Mouse (Mus musculus) lung, embryonic 16.5 days (tissue): Measurements from ENCODE around the gene Ctcf. TPM values are rescaled to one million over a fixed set of nuclear protein-coding genes. Genes with fewer than 3 reads are reported as not detected.
A peak's percentile ranks its signal among the peaks of the same experiment; 100 is the strongest.

Source experiments
- ATAC-seq: fragments of 200-750 bp; cut with Nextera tagmentation; 2 replicates; pipeline ENCODE4 v1.8.0; 2017; ENCODE audit warnings: low read depth, mild to moderate bottlenecking, moderate library complexity
- H3K27ac ChIP-seq: fragments of 300-500 bp; sonication (generic); 2 replicates; pipeline ENCODE4 v1.5.1; 2014; ENCODE audit warnings: mild to moderate bottlenecking, control low read depth, low read length
- H3K27me3 ChIP-seq: fragments of 300-500 bp; sonication (generic); 2 replicates; pipeline ENCODE4 v1.6.1; 2014; ENCODE audit warnings: low read depth, low read length, mixed read lengths; ENCODE audit not compliant: control insufficient read depth, insufficient read depth
- H3K36me3 ChIP-seq: fragments of 300-500 bp; sonication (generic); 2 replicates; pipeline ENCODE4 v1.6.1; 2014; ENCODE audit warnings: low read length; ENCODE audit not compliant: control insufficient read depth, insufficient read depth
- H3K4me1 ChIP-seq: fragments of 300-500 bp; sonication (generic); replicated peaks from 2 replicates; pipeline ENCODE4 v1.6.1; 2014; ENCODE audit warnings: low read length, mixed read lengths; ENCODE audit not compliant: control insufficient read depth, insufficient read depth
- H3K4me2 ChIP-seq: fragments of 300-500 bp; sonication (generic); 2 replicates; pipeline ENCODE4 v1.6.1; 2014; ENCODE audit warnings: low read depth, low read length, control low read depth
- H3K4me3 ChIP-seq: fragments of 300-500 bp; sonication (generic); 2 replicates; pipeline ENCODE4 v1.5.1; 2014; ENCODE audit warnings: mild to moderate bottlenecking, low read length, control low read depth
- H3K9ac ChIP-seq: fragments of 300-500 bp; sonication (generic); 2 replicates; pipeline ENCODE4 v1.6.1; 2014; ENCODE audit warnings: low read length, control low read depth
- H3K9me3 ChIP-seq: fragments of 300-500 bp; sonication (generic); 2 replicates; pipeline ENCODE4 v1.6.1; 2016; ENCODE audit warnings: low read length; ENCODE audit not compliant: control insufficient read depth
- WGBS: fragments of 180-500 bp; shearing (Covaris S2); extraction: QIAGEN DNeasy Blood & Tissue Kit; methylation state at CpG from one replicate; pipeline ENCODE4 v1.1.7; 2014; 5-methylcytosine and 5-hydroxymethylcytosine counted together
- polyA plus RNA-seq: library from polyadenylated mRNA; unstranded; fragments of >200 nt; fragmentation: Nextera tagmentation; extraction: Ambion mirVana; gene quantifications from 2 replicates; pipeline ENCODE4 v1.2.1, GENCODE M21; 2015

The Ctcf gene
- polyA plus RNA-seq, 1 experiment from 2014 or later, result 116 TPM

DNA sequence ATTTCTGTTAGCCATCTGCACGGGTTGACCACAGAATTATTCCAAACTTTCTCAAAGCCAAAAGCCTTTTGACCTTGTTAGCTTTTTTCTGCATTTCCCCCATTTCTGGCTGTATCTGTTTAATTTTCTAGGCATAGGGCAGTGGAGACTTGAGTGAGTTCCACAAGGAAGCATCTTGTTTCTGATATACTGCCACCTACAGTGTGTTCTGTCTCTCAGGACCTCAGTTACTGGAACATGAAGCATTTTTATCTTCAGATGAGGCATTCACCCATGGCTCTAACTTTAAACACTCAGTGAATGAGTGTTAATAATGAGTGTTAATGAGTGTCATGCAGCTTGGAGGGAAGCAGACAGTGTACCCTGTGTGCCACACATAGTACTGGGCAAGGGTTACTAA is 41.5 kb downstream of the Ctcf start:
- Histone ChIP-seq H3K9me3 (no peaks in the 10 kb centered on the region), H3K9ac (no peak overlapping the region), H3K4me2 (no peak overlapping the region), H3K36me3 (peaks cover 65% of the 10 kb centered on the region), H3K4me3 (no peak overlapping the region), H3K4me1 (no peaks in the 10 kb centered on the region), H3K27ac (no peak overlapping the region), H3K27me3 (no peaks in the 10 kb centered on the region)
- 76% methylated on average over 1 of the region's 1 CpGs for WGBS
- no peak for ATAC-seq

DNA sequence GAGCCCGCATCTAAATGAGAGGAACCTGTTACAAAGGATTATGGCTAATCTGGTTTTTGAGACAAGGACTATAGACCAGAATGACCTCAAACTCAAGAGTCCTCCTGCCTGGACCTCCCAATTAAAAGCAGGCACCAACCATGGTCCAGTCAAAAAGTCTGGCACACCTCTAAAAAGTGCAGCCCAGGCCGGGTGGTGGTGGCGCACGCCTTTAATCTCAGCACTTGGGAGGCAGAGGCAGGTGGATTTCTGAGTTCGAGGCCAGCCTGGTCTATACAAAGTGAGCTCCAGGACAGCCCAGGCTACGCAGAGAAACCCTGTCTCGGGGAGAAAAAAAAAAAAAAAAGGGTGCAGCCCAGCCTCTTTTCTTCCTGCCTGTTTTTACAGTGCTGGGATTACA is 49.0 kb downstream of the Ctcf start:
- no peaks in the 10 kb centered on the region for H3K27me3 ChIP-seq
- peak overlapping the region; percentile 37; the same call in 1 of the 2 replicates for H3K4me2 ChIP-seq
- H3K36me3 ChIP-seq, result peaks cover 27% of the 10 kb centered on the region
- H3K9ac ChIP-seq, result no peak overlapping the region
- H3K4me1 ChIP-seq, result no peaks in the 10 kb centered on the region; the same call in 1 of the 2 replicates
- H3K27ac ChIP-seq, result no peak overlapping the region
- 82% methylated on average over 7 of the region's 7 CpGs for WGBS
- no peak for ATAC-seq
- H3K9me3 ChIP-seq, result no peaks in the 10 kb centered on the region
- H3K4me3 ChIP-seq, result no peak overlapping the region

DNA sequence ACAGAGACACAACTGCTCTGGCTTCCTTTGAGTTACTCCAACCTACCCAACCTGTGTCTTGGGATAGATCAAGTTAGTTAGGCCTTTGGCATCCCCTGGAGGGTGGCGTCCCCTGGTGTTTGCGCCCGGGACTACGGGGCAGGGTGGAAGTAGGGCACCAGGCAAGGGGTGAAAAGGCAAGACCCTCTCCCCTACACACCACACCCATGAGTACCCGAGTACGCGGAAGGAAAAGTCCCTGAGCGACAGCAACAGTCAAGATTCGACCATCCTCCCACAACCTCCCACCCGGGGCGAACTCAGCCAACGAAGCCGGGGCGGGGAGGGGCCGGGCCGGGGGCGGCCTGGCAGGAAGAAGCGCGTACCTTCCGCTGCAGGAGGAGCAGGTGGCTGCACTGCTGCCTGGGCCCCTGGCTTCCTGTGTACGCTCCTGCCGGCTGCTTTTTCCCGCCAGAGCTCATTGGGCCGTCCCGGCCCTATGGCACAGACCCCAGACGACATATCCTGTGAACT is 49.5 kb downstream of the Ctcf start, which contains the start of gene Carmil2:
Gene Carmil2 (plus strand): TSS at position 479 of the 513 bp plus-strand sequence.
- H3K27me3 ChIP-seq, result no peaks in the 10 kb centered on the region
- H3K4me2 ChIP-seq, result peak within 1 kb of the TSS; percentile 37
- no peaks in the 10 kb centered on the region; the same call in 1 of the 2 replicates for H3K4me1 ChIP-seq
- no peaks in the 10 kb centered on the region for H3K9me3 ChIP-seq
- ATAC-seq, result peak; percentile 55
- H3K9ac ChIP-seq, result peak within 1 kb of the TSS; percentile 29
- H3K27ac ChIP-seq, result 0 out of 2 replicates have a peak within 1 kb of the TSS, but pooled peaks have one; percentile 3
- H3K4me3 ChIP-seq, result peak within 1 kb of the TSS; percentile 6; the same call in 1 of the 2 replicates
- H3K36me3 ChIP-seq, result peaks cover 23% of the 10 kb centered on the region
- 9% methylated on average over 26 of the region's 26 CpGs for WGBS

DNA sequence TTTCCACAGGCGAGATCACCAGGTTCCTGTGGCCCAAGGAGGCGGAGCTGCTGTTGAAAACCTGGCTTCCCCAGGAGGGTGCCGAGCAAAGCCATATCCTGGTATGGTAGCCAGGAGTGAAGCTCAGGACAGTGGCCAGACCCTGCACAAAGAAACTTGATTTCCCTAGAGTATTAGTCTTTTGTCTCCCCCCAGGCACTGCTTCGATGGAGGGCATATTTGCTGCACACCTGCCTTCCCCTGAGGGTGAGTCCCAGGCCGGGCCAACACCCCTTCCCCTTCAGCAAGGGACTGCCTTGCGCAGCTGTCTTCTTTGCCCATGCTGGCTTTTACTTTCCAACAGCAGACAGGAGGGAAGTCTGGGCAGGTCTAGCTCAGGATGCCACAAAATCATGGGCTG is 50.2 kb downstream of the Ctcf start:
- H3K4me1 ChIP-seq, result no peaks in the 10 kb centered on the region; the same call in 1 of the 2 replicates
- no peak for ATAC-seq
- H3K27ac ChIP-seq, result no peak overlapping the region
- no peak overlapping the region for H3K4me2 ChIP-seq
- no peak overlapping the region for H3K4me3 ChIP-seq
- whole genome bisulfite sequencing, result 62% methylated on average over 6 of the region's 6 CpGs
- peaks cover 17% of the 10 kb centered on the region for H3K36me3 ChIP-seq
- H3K9ac ChIP-seq, result no peak overlapping the region
- no peaks in the 10 kb centered on the region for H3K27me3 ChIP-seq
- no peaks in the 10 kb centered on the region for H3K9me3 ChIP-seq

DNA sequence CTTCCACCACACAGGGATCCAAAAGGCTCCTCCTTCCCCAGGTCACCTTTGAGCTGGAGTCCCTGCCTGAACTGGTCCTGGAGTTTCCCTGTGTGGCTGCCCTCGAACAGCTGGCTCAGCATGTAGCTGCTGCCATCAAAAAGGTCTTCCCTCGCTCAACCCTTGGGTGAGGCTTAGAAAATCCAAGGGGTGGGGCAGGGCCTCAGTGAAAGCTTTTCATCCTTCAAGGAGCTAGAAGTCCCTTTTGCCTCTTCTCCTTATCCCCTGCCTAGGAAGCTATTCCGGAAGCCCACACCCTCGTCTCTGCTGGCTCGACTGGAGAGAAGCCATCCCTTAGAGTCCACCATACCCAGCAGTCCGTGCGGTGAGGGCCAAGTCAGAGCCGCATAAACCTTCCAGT is 51.1 kb downstream of the Ctcf start:
- no peak for ATAC-seq
- no peak overlapping the region for H3K27ac ChIP-seq
- no peaks in the 10 kb centered on the region for H3K9me3 ChIP-seq
- no peaks in the 10 kb centered on the region for H3K27me3 ChIP-seq
- peaks cover 10% of the 10 kb centered on the region; the same call in 1 of the 2 replicates for H3K36me3 ChIP-seq
- no peak overlapping the region for H3K9ac ChIP-seq
- H3K4me3 ChIP-seq, result no peak overlapping the region
- H3K4me2 ChIP-seq, result no peak overlapping the region
- H3K4me1 ChIP-seq, result no peaks in the 10 kb centered on the region; the same call in 1 of the 2 replicates
- WGBS, result 62% methylated on average over 8 of the region's 8 CpGs

DNA sequence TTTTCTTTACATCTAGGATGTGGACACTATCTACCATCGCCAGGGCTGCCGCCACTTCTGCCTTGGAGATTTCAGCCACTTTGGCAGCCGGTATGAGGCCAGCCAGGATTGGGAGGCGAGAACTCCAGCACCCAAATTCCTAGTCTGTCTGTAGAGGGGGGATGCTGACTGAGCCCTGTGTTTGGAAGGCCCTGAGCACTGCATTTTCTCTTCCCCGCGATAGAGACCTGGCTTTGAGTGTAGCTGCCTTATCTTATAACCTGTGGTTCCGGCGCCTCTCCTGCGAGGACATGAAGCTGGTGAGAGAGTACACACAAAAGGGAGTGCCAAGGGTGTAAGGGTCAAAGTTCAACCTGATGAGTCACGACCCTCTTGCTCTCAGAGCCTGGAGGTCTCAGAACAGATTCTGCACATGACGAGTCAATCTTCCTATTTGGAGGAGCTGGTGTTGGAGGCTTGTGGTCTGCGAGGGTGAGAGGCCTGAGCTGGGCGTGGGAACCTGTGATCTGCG is 51.9 kb downstream of the Ctcf start:
- 48% methylated on average over 14 of the region's 14 CpGs for WGBS
- Histone ChIP-seq H3K9me3 (no peaks in the 10 kb centered on the region), H3K4me2 (no peak overlapping the region), H3K9ac (no peak overlapping the region), H3K36me3 (peaks cover 3% of the 10 kb centered on the region; the same call in 1 of the 2 replicates), H3K27me3 (no peaks in the 10 kb centered on the region), H3K27ac (no peak overlapping the region), H3K4me3 (no peak overlapping the region), H3K4me1 (no peaks in the 10 kb centered on the region; the same call in 1 of the 2 replicates)
- no peak for ATAC-seq

DNA sequence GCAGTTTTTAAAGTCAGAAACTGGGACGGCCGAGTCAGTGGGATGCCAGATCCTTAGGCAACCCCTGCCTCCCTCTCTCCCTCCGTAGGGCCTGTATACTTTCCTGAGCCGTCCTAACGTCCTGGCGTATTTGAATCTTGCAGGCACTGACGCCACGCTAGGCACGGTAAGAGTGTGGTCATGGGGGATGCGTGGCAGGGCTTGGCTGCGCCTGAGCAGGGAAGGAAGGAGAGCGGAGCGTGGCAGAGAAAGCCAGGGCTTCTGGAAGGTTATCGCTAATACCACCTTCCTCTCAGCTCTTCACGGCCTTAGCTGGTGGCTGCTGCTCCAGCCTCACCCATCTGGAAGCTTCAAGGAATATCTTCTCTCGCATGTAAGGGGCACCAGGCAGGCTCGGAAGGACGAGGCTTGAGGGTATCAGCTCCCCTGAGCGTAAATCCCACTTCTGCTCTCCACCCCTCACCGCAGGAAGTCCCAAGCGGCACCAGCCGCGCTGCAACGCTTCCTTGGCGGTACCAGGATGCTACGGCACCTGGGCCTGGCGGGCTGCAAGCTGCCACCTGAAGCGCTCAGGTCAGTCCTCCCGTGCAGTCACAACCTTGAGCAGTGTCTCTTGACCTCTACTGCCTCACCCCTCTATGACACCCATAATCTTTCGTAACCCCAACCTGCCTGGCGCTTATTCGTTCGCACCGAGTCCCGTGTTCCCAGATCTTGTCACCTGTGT is 53.1 kb downstream of the Ctcf start:
- peaks cover 9% of the 10 kb centered on the region for H3K4me1 ChIP-seq
- no peak overlapping the region for H3K4me3 ChIP-seq
- no peaks in the 10 kb centered on the region for H3K9me3 ChIP-seq
- H3K27me3 ChIP-seq, result peaks cover 3% of the 10 kb centered on the region
- no peak overlapping the region for H3K27ac ChIP-seq
- H3K9ac ChIP-seq, result no peak overlapping the region
- no peak overlapping the region for H3K4me2 ChIP-seq
- WGBS, result 54% methylated on average over 35 of the region's 35 CpGs
- ATAC-seq, result no peak
- H3K36me3 ChIP-seq, result no peaks in the 10 kb centered on the region

DNA sequence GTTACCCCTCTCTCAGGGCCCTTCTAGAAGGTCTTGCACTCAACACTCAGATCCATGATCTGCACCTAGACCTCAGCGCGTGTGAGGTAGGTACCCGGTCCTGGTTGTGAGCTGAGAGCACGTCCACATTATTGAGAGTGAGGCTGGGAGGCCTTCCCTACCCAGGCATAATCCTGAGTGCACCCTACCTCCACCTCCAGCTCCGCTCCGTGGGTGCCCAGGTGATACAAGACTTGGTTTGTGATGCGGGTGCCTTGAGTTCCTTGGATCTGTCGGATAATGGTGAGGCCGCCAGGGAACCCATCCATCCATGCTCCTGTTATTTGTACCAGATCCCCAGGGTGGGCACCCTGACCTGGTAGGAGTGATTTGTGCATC is 53.6 kb downstream of the Ctcf start:
- no peak overlapping the region for H3K27ac ChIP-seq
- no peak overlapping the region for H3K9ac ChIP-seq
- H3K4me2 ChIP-seq, result no peak overlapping the region
- no peaks in the 10 kb centered on the region for H3K9me3 ChIP-seq
- H3K4me1 ChIP-seq, result peaks cover 9% of the 10 kb centered on the region
- peaks cover 3% of the 10 kb centered on the region for H3K27me3 ChIP-seq
- no peak for ATAC-seq
- no peak overlapping the region for H3K4me3 ChIP-seq
- no peaks in the 10 kb centered on the region for H3K36me3 ChIP-seq
- 86% methylated on average over 9 of the region's 9 CpGs for WGBS

DNA sequence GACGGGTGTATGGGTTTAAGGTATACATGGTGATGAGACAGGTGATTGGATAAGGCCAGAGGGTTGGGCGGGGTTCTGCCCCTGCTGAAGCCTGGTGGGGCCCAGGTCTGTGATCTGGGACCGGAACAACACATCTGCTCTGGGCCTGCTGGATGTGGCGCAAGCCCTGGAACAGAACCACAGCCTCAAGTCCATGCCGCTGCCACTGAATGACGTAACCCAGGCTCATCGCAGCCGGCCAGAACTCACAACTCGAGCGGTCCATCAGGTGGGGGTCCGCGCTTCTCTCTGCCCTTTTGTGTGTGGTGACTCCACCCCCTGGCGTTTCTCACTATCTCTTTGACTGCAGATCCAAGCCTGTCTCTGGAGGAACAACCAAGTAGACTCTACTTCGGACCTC is 54.6 kb downstream of the Ctcf start:
- Histone ChIP-seq H3K27me3 (peaks cover 3% of the 10 kb centered on the region), H3K36me3 (no peaks in the 10 kb centered on the region), H3K9ac (no peak overlapping the region), H3K9me3 (no peaks in the 10 kb centered on the region), H3K4me1 (peaks cover 9% of the 10 kb centered on the region), H3K27ac (no peak overlapping the region), H3K4me2 (no peak overlapping the region), H3K4me3 (no peak overlapping the region)
- no peak for ATAC-seq
- WGBS, result 84% methylated on average over 14 of the region's 14 CpGs
